Mouse (Mus musculus) midbrain, embryonic 10.5 days (tissue): ENCODE data around the gene Esam. TPM values are rescaled to one million over a fixed set of nuclear protein-coding genes. Genes with fewer than 3 reads are reported as not detected.

Experiments
- DNase-seq: peaks from one replicate; pipeline ENCODE4 v3.0.0-alpha.2; 2017; ENCODE audit warnings: low spot score
- H3K27ac ChIP-seq: fragments of 300-500 bp; sonication (generic); replicated peaks from 2 replicates; pipeline ENCODE4 v1.5.1; 2016; ENCODE audit warnings: mild to moderate bottlenecking
- H3K27me3 ChIP-seq: fragments of 300-500 bp; sonication (generic); 2 replicates; pipeline ENCODE4 v1.6.1; 2016; ENCODE audit warnings: low read depth, mild to moderate bottlenecking; ENCODE audit not compliant: poor library complexity, severe bottlenecking
- H3K36me3 ChIP-seq: fragments of 300-500 bp; sonication (generic); 2 replicates; pipeline ENCODE4 v1.6.1; 2016; ENCODE audit warnings: mild to moderate bottlenecking, moderate library complexity
- H3K4me1 ChIP-seq: fragments of 300-500 bp; sonication (generic); 2 replicates; pipeline ENCODE4 v1.6.1; 2016
- H3K4me3 ChIP-seq: fragments of 300-500 bp; sonication (generic); 2 replicates; pipeline ENCODE4 v1.5.1; 2016; ENCODE audit warnings: mild to moderate bottlenecking, moderate library complexity
- H3K9me3 ChIP-seq: fragments of 300-500 bp; sonication (generic); replicated peaks from 2 replicates; pipeline ENCODE4 v1.6.1; 2016; ENCODE audit warnings: mild to moderate bottlenecking
- WGBS: fragments of 180-500 bp; shearing (Covaris S2); methylation state at CpG from one replicate; pipeline ENCODE4 v1.1.7; 2016; 5-methylcytosine and 5-hydroxymethylcytosine counted together
- polyA plus RNA-seq: library from polyadenylated mRNA; unstranded; fragments of >200 nt; fragmentation: Nextera tagmentation; extraction: Ambion mirVana; gene quantifications from 2 replicates; pipeline ENCODE4 v1.2.1, GENCODE M21; 2016

The Esam gene
- polyA plus RNA-seq, 1 experiment from 2014 or later: 31.5 TPM

- H3K27me3 ChIP-seq: no peaks in the 10 kb centered on the region
- no peaks in the 10 kb centered on the region for H3K9me3 ChIP-seq
- DNase-seq: no peak
- no peak overlapping the region for H3K4me3 ChIP-seq
- no peaks in the 10 kb centered on the region for H3K4me1 ChIP-seq
- H3K36me3 ChIP-seq: peaks cover 9% of the 10 kb centered on the region
- 87% methylated on average over 3 of the region's 3 CpGs for WGBS
- no peak overlapping the region for H3K27ac ChIP-seq
Observed at GRCm38 (mm10) chr9:37514456-37514855, 13.4 kb upstream of the Esam start.

GRCm38 (mm10) chr9:37517467-37517866 lies 10.4 kb upstream of the Esam start:
- no peak overlapping the region for H3K27ac ChIP-seq
- H3K4me1 ChIP-seq: no peaks in the 10 kb centered on the region
- H3K27me3 ChIP-seq: no peaks in the 10 kb centered on the region
- WGBS: 74% methylated on average over 1 of the region's 1 CpGs
- peaks cover 38% of the 10 kb centered on the region for H3K36me3 ChIP-seq
- H3K4me3 ChIP-seq: no peak overlapping the region
- no peak for DNase-seq
- no peaks in the 10 kb centered on the region for H3K9me3 ChIP-seq

GRCm38 (mm10) chr9:37518991-37519390 lies 8.9 kb upstream of the Esam start:
- Histone ChIP-seq H3K4me1 (no peaks in the 10 kb centered on the region), H3K27ac (no peak overlapping the region), H3K36me3 (peaks cover 53% of the 10 kb centered on the region), H3K9me3 (no peaks in the 10 kb centered on the region), H3K4me3 (no peak overlapping the region), H3K27me3 (no peaks in the 10 kb centered on the region)
- DNase-seq: no peak
- WGBS: 94% methylated on average over 8 of the region's 8 CpGs

- Histone ChIP-seq H3K4me3 (no peak overlapping the region), H3K9me3 (no peaks in the 10 kb centered on the region), H3K27ac (no peak overlapping the region), H3K36me3 (peaks cover 62% of the 10 kb centered on the region), H3K4me1 (no peaks in the 10 kb centered on the region), H3K27me3 (peaks cover 6% of the 10 kb centered on the region; the same call in 1 of the 2 replicates)
- DNase-seq: no peak
- 84% methylated on average over 2 of the region's 2 CpGs for WGBS
Observed at GRCm38 (mm10) chr9:37519995-37520394, 7.9 kb upstream of the Esam start.

GRCm38 (mm10) chr9:37525461-37525860 lies 2.4 kb upstream of the Esam start:
- WGBS: 92% methylated on average over 2 of the region's 2 CpGs
- Histone ChIP-seq H3K36me3 (peaks cover 59% of the 10 kb centered on the region), H3K4me1 (peaks cover 28% of the 10 kb centered on the region), H3K27me3 (peaks cover 61% of the 10 kb centered on the region), H3K27ac (no peak overlapping the region), H3K9me3 (0 out of 2 replicates have a peak, but pooled peaks cover 3% of the 10 kb centered on the region), H3K4me3 (no peak overlapping the region)
- no peak for DNase-seq

GRCm38 (mm10) chr9:37526443-37527395 lies 1.2 kb upstream of the Esam start:
- Histone ChIP-seq H3K4me1 (peaks cover 38% of the 10 kb centered on the region), H3K4me3 (peak overlapping the region; percentile 36), H3K27ac (no peak overlapping the region), H3K27me3 (peaks cover 74% of the 10 kb centered on the region), H3K9me3 (0 out of 2 replicates have a peak, but pooled peaks cover 3% of the 10 kb centered on the region), H3K36me3 (peaks cover 48% of the 10 kb centered on the region)
- peak; percentile 34 for DNase-seq
- WGBS: 24% methylated on average over 21 of the region's 21 CpGs

- H3K4me3 ChIP-seq: peak overlapping the region; percentile 50
Observed at GRCm38 (mm10) chr9:37528225-37528970, 520 bp downstream of the Esam start.

GRCm38 (mm10) chr9:37530031-37530887 lies 2.4 kb downstream of the Esam start:
- Histone ChIP-seq H3K4me3 (peak overlapping the region; percentile 50), H3K27me3 (peaks cover 93% of the 10 kb centered on the region), H3K27ac (no peak overlapping the region; the same call in 1 of the 2 replicates), H3K36me3 (peaks cover 13% of the 10 kb centered on the region), H3K9me3 (0 out of 2 replicates have a peak, but pooled peaks cover 3% of the 10 kb centered on the region), H3K4me1 (peaks cover 38% of the 10 kb centered on the region)
- WGBS: 1% methylated on average over 32 of the region's 32 CpGs
- DNase-seq: peak; percentile 54

More at GRCm38 (mm10) chr9:37528225-37528970, 520 bp downstream of the Esam start:
- DNase-seq: peak; percentile 19
- Histone ChIP-seq H3K9me3 (0 out of 2 replicates have a peak, but pooled peaks cover 3% of the 10 kb centered on the region), H3K36me3 (peaks cover 31% of the 10 kb centered on the region), H3K27ac (no peak overlapping the region), H3K27me3 (peaks cover 91% of the 10 kb centered on the region), H3K4me1 (peaks cover 38% of the 10 kb centered on the region)
- 11% methylated on average over 9 of the region's 9 CpGs for WGBS

GRCm38 (mm10) chr9:37530888-37531705 lies 3.2 kb downstream of the Esam start:
- Histone ChIP-seq H3K27ac (peak overlapping the region; percentile 46; the same call in 1 of the 2 replicates), H3K36me3 (peaks cover 5% of the 10 kb centered on the region), H3K4me1 (peaks cover 38% of the 10 kb centered on the region), H3K4me3 (peak overlapping the region; percentile 50), H3K9me3 (0 out of 2 replicates have a peak, but pooled peaks cover 1% of the 10 kb centered on the region), H3K27me3 (peaks cover 85% of the 10 kb centered on the region)
- 2% methylated on average over 31 of the region's 31 CpGs for WGBS
- DNase-seq: peak; percentile 67

- Histone ChIP-seq H3K4me3 (no peak overlapping the region), H3K9me3 (no peaks in the 10 kb centered on the region), H3K36me3 (no peaks in the 10 kb centered on the region), H3K27ac (no peak overlapping the region), H3K4me1 (peaks cover 3% of the 10 kb centered on the region; the same call in 1 of the 2 replicates), H3K27me3 (peaks cover 78% of the 10 kb centered on the region)
- WGBS: 83% methylated on average over 4 of the region's 4 CpGs
- DNase-seq: no peak
Observed at GRCm38 (mm10) chr9:37536851-37537250, 9.0 kb downstream of the Esam start.

GRCm38 (mm10) chr9:37537658-37538250 lies 9.9 kb downstream of the Esam start:
- WGBS: 81% methylated on average over 5 of the region's 5 CpGs
- Histone ChIP-seq H3K27me3 (peaks cover 78% of the 10 kb centered on the region), H3K36me3 (no peaks in the 10 kb centered on the region), H3K27ac (no peak overlapping the region), H3K4me3 (no peak overlapping the region), H3K9me3 (no peaks in the 10 kb centered on the region), H3K4me1 (peaks cover 3% of the 10 kb centered on the region; the same call in 1 of the 2 replicates)
- DNase-seq: no peak
